Mouse (Mus musculus): ENCODE results near the gene Comt.

DNA sequence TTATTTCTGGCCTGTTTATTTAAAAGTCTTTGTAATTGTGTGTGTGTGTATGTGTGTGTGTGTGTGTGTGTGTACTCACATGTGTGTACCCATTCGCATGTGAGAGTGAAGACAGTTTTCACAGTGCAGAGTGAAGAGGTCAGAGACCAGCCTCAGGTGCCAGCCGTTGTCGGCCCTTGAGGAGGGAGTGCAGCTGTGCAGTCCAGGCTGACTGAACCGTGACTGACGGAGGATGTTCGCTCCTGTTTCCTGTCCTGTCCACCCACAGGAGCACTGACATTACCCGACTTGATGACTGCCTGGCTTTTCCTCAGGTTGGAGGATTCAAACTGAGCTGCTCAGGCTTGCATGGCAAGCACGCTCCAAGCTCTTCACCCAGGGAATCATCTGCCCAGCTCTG is 63.7 kb downstream of the Comt start:
- TF ChIP-seq POLR2A (IDR thresholded peaks at IDR 0.05; ENCODE audit: borderline replicate concordance, control insufficient read depth, low read depth, low read length) (no peak), CTCF (IDR thresholded peaks at IDR 0.05; ENCODE audit: control insufficient read depth, insufficient read depth, low read length) (no peak)

All from bone marrow, adult 2 months (tissue).